Mouse (Mus musculus): ENCODE data around the gene Lmx1b.

Gene Lmx1b

GRCm38 (mm10) chr2:33582457-33583060 is 57.8 kb downstream of the Lmx1b start:
- DNase-seq (ENCODE audit: low spot score in 2 of 2) = no peak

DNA sequence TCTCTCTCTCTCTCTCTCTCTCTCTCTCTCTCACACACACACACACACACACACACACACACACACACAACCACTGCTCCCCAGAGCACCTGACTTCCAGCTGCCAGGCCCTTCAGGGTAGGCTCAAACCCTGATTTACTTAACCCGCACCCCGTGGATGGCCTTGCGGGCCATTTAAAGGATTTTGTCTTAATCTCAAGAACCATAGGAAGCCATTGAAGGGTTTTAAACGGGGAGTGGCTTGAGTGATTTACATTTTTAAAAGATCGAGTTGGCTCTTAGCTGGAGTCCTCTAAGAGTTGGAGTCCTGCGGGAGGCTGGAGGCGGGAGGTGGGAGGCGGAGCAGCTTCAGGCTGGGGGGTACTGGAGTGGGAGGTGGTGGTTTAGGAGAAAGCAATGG is 58.4 kb downstream of the Lmx1b start:
- no peak for DNase-seq (ENCODE audit: low spot score in 2 of 2)

DNA sequence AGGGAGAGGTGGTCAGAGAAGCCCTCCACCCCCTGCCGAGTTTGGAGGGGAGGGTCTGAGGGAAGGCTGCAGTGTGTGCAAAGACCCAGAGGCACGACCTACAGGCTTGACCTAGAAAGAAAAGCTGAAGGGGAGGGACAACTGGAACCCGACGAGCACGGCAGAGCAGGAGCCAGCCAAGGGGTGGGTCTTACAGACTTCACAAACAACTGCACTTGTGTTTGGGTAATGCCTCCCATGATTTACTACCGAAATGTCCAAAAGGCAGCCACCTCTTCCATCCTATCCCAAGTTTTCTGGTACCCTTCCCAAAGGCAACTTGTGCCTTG is 58.9 kb downstream of the Lmx1b start:
- no peak for DNase-seq (ENCODE audit: low spot score in 2 of 2)

DNA sequence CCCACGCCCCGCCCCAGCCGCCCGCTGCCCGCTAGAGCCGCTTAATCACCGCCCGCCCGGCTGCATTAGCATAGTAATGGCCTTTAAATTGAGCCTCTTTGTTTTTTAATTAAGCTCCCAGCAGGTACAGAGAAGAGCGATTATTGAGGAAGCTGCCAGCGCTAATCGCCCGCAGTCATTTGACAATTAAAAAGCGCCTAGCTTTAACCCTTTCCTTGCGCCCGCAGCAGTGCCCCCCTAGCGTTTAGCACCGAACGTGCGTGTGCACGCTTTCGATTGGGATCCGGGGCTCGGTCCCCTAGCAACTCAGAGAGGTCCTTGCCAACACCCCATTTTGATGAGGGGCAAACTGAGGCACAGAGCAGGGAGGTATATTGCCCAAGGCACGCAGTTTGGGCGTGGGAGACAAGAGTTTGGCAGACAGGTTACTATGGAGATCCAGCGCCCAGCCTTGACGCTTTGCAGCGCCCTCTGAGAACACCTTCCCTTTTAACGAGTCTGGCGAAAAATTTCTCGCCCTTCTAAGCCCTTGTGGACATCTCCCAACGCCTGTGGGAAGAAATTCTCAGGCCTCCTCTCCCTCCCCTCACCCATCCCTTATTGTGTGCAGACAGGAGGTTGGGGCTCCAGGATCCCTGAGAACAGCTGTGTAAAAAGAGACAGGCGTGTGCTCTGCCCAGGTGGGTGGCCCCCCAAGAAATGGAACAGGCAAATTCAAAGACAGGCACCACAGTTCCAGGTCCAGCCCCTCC is 59.4 kb downstream of the Lmx1b start:
- no peak for DNase-seq (ENCODE audit: low spot score in 2 of 2)

GRCm38 (mm10) chr2:33575406-33575805 is 64.9 kb downstream of the Lmx1b start:
- DNase-seq (ENCODE audit: low spot score in 2 of 2) = no peak

DNA sequence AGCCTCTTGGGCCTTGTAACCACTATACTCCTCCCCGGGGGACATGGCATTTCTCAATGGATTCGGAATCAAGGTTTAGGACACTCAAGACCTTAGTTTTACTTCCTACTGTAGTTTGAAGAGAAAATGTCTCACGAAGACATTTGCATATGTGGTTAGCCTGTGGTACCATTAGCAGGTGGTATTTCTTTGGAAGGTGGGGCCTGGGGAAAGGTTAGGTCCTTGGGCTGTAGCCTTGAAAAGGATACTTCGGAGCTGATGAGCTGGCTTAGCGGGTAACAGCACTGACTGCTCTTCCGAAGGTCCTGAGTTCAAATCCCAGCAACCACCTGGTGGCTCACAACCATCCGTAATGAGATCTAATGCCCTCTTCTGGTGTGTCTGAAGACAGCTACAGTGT is 67.2 kb downstream of the Lmx1b start:
- DNase-seq (ENCODE audit: low spot score in 2 of 2) = no peak

DNA sequence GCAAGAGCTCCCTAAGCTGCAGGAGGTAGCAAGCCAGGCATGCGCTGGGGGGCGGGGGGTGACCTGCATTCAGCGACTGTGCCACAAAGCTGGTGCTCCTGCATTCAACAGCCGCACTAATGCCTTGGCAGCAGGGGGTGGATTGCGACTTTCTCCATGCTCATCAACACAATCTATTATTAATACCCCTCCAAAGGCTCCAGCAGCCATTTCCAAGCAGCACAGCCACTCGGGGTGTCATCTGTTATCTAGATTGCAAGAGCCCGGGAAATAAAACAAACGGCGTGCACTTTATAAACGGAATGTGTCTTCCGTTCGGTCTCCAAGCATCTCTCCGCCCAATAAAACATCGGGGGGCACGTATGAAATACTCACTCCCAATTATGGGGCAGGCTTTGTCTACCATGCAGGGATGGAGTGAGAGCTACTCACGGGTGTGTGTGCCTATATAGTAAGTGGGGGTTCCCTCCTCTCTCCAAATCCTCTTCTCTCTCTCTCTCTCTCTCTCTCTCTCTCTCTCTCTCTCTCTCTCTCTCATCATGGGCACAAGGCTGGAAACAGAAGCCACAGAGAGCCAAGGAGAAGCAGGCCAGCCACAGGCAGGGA is 69.0 kb downstream of the Lmx1b start:
- DNase-seq (ENCODE audit: low spot score in 2 of 2) = no peak

DNA sequence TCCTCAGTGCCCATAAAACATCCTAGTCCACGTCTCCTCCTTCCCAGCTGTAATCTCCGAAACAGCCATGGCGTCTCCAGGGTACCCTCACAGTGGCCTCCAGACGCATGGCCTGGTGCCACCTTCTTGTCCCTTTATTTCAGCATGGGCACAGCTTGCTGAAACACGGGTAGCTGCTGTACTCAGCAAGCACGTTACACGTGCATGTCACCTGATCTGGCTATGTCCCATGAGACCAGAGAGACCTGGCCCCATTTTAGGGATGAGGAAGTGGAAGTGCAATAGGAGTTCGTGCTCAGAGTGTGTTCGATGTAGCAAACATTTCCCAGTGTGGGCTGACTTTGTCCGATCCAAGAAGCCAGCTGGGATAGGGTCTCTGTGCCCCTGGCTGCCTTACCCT is 70.6 kb downstream of the Lmx1b start:
- no peak for DNase-seq (ENCODE audit: low spot score in 2 of 2)

DNA sequence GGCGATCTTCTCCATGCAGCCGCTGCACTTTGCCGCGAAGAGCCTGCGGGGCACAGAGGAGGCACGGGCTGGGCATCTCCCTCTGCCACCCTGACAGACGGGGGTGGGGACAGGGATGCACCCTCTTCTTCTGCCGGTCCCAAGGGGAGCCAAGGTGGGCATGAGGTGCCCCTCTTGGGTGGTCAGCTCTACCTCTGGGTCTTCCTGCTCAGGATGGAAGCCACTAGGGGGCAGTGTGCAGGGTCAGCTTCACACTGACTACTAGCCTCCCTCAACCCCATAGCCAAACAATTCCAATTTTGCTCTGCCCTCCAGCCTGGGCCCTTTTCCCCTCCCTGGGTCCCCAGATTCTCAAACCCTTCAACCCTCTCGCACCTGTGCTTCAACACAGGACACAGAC is 71.1 kb downstream of the Lmx1b start:
- peak in 1 of 2 experiments; percentile 39 for DNase-seq (ENCODE audit: low spot score in 2 of 2)

DNA sequence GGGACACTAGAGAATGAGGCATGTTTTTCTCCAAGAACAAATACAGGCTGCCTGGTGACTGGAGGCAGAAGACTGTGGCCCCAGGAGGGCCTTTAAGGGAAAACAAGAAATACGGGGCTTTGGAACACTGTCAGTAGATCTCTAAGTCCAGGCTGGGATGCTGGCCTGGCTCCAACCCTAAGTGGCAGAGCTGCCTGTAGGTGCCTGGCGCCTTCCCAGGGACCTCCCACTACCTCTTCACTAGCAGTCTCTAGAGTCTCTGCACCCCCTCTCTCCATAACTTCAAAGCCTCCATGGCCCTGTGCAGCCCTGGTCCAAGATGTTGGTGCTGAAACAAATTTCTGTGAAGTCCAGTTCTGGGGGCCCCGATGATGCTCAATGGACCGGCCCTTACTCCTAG is 74.4 kb downstream of the Lmx1b start:
- DNase-seq (ENCODE audit: low spot score in 2 of 2) = no peak

GRCm38 (mm10) chr2:33564748-33565147 is 75.6 kb downstream of the Lmx1b start:
- no peak for DNase-seq (ENCODE audit: low spot score in 2 of 2)

GRCm38 (mm10) chr2:33559752-33560151 is 80.6 kb downstream of the Lmx1b start:
- DNase-seq (ENCODE audit: low spot score in 2 of 2) = peak; percentile 22 to 68

DNA sequence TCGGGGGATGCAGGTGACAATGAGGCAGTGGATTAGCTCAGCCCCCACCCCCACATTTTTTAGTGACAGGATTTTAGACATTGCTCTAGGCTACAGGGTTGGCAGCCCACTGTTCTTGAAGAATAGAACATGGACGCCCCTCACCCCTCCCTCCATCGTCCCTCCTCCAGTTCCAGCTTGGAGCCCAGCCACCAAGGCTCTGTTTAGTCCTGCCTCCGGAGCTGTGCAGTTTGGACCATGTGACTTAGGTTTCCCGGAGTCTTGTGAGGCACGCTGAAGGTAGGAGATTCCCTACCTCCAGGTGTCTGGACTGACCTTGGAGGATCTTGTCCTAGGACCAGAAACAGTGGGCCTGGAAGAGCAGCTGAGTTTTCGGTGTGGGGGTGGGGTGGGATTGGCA is 81.0 kb downstream of the Lmx1b start:
- DNase-seq (ENCODE audit: low spot score in 2 of 2) = no peak

DNA sequence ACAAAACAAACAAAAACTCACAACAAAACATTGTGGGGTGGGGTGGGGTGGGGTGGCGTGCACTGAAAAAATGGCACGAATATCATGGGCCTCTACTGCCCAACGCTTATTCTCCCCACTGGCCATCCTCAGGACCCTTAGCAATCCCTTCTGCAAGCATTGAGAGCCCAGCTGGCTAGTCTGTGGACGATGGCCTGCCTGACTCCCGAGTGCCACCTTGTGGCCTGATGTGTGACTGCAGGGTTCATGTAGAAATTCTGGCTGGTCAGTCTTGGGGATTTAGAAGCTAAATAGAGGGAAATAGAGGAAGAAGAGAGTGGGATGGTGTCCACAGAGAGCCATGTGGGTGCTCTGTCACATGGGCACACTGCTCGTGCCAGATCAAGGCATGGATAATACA is 82.1 kb downstream of the Lmx1b start:
- peak; percentile 50 to 75 for DNase-seq (ENCODE audit: low spot score in 2 of 2)

- DNase-seq (ENCODE audit: low spot score in 2 of 2) = no peak
Observed at GRCm38 (mm10) chr2:33555573-33555972, 84.7 kb downstream of the Lmx1b start.

- DNase-seq (ENCODE audit: low spot score in 2 of 2) = peak in 1 of 2 experiments; percentile 20
Observed at GRCm38 (mm10) chr2:33552672-33553071, 87.6 kb downstream of the Lmx1b start.

DNA sequence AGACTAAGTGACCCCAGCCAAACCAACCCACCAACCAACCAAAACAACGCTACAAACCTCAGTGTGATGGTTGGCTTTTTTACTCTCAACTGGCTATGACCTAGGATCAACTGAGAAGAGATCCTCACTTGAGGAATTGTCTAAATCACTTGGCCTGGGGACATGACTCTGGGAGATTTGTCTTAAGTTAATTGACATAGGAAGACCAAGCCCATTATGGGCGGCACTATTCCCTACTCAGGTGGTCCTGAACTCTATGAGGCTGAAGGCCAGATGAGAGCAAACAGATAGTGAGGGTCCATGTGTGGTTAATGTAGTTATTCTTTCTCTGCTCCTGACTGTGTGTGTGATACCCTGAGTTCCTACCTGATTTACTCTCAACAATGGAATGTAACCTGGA is 92.7 kb downstream of the Lmx1b start:
- no peak for DNase-seq (ENCODE audit: low spot score in 2 of 2)

GRCm38 (mm10) chr2:33546879-33547278 is 93.4 kb downstream of the Lmx1b start:
- no peak for DNase-seq (ENCODE audit: low spot score in 2 of 2)

DNA sequence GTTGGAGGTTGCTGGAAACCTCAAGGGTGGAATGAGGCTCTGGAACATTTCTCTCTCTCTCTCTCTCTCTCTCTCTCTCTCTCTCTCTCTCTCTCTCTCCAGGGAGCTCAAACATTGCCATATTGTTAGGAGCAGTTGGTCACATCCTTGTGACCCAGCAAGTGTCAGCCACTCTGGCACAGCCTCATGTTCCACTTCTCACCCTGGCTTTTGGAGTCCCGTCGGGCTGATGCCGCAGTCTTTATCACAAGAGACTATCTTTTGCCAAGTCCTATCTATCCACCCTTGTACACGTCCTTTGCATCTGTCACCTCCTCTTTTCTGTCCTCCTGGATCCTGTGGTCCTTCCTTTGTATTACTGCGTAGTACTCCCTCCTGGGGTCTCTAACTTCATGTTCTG is 94.3 kb downstream of the Lmx1b start:
- DNase-seq (ENCODE audit: low spot score in 2 of 2) = no peak

DNA sequence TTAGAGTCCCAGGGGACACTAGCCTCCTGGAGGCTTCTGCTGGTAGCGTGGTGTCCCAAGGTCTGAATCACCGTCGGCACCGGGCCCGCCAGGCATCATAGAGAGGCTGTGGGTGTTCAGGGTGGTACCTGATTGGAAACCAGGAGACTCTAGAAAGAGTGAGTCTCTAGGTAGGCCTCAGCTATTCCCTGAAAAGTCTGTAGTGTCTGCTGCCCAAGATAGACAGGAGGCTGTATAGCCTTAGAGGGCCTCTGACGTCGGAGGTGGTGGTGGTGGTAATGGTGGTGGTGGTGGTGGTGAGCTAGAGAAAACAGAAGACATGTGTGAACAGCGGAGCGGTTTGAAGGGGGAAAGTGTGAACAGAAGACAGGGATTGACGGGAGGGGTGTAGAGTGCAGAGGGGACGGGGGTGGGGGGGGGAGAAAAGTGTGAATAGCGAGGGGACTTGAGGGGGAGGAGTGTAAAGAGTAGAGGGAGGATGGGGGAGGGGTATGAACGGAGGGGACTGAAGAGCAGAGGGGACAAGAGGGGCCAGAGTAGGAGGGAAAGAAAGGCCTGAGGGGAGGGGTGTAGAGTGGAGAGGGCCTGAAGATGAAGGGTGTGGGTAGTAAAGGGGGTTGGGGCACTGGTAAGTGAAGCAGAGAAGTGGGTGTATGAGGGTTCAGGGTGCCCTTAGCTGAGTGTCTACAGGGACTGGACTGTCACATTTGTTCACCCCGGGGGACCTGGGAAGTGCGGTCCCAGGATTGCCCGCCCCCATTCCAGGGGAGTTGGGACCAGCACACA is 95.3 kb downstream of the Lmx1b start:
- no peak for DNase-seq (ENCODE audit: low spot score in 2 of 2)

DNA sequence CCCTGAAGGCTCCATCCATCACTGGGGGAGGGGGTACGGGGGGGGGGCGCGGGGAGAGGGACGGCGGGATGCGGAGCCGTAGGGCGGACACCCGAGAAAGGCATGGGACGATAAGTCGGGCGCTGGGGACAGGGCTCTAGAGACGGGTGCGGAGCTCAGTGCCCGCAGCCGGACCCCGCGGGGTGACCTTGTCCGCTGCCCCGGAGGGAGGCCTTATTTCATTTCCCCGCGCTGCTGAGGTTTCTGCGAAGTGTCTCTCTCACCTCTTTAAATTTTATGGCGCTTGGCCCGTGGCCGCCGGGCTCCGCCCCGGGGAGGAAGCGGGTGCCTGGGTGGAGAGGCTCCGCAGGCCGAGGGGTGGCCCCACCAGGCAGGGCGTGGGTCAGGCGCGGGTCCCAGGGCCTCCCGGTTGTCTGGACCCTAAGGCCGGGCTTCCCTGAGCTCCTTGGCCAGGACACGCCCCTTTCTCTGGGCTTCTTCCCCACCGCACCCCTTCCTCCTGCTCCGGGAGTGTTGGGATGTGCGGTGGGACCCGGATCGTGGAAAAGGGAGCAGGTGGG is 96.0 kb downstream of the Lmx1b start:
- DNase-seq (ENCODE audit: low spot score in 2 of 2) = no peak

Data from spleen, postnatal 10 days (tissue).